Mouse (Mus musculus): ENCODE results near the gene Amz2. TPM values are rescaled to one million over a fixed set of nuclear protein-coding genes. Genes with fewer than 3 reads are reported as not detected.

Amz2 gene
- polyA plus RNA-seq, 1 experiment: 47.2 TPM

- H3K27ac ChIP-seq (ENCODE audit: insufficient read depth, low read depth, low read length): no peak within 1 kb of the TSS
- H3K4me1 ChIP-seq (ENCODE audit: control insufficient read depth, insufficient read depth, low read length): no peaks in the 10 kb centered on the region
- WGBS: 79% methylated on average over 6 of the region's 6 CpGs
- no peaks in the 10 kb centered on the region for H3K36me3 ChIP-seq (ENCODE audit: control insufficient read depth, insufficient read depth, low read length)
- no peak for TF ChIP-seq POLR2A (IDR thresholded peaks at IDR 0.05; ENCODE audit: low read depth, low read length)
- TF ChIP-seq CTCF (conservative IDR thresholded peaks at IDR 0.05; ENCODE audit: insufficient read depth, insufficient read length, low read depth, low read length): no peak
- no peak within 1 kb of the TSS for H3K4me3 ChIP-seq (ENCODE audit: insufficient read depth, low read depth, low read length)
- no peak for DNase-seq
- no peaks in the 10 kb centered on the region for H3K27me3 ChIP-seq (replicated peaks; ENCODE audit: control insufficient read depth, insufficient read depth, low read length)
These were observed 12.1 kb upstream of the Amz2 start, which contains the start of gene 9930022D16Rik for GRCm38 (mm10) chr11:109413617-109414016. Gene 9930022D16Rik, plus strand, starts transcription at chr11:109413917.

GRCm38 (mm10) chr11:109414802-109415201 lies 10.9 kb upstream of the Amz2 start:
- Histone ChIP-seq H3K4me1 (ENCODE audit: control insufficient read depth, insufficient read depth, low read length) (peaks cover 3% of the 10 kb centered on the region; the same call in 1 of the 2 replicates), H3K27ac (ENCODE audit: insufficient read depth, low read depth, low read length) (no peak overlapping the region), H3K27me3 (replicated peaks; ENCODE audit: control insufficient read depth, insufficient read depth, low read length) (no peaks in the 10 kb centered on the region), H3K4me3 (ENCODE audit: insufficient read depth, low read depth, low read length) (no peak overlapping the region), H3K36me3 (ENCODE audit: control insufficient read depth, insufficient read depth, low read length) (no peaks in the 10 kb centered on the region)
- TF ChIP-seq CTCF (conservative IDR thresholded peaks at IDR 0.05; ENCODE audit: insufficient read depth, insufficient read length, low read depth, low read length) (no peak), POLR2A (IDR thresholded peaks at IDR 0.05; ENCODE audit: low read depth, low read length) (no peak)
- 81% methylated on average over 5 of the region's 5 CpGs for WGBS
- DNase-seq: no peak

- H3K27ac ChIP-seq (ENCODE audit: insufficient read depth, low read depth, low read length): no peak overlapping the region
- peaks cover 3% of the 10 kb centered on the region; the same call in 1 of the 2 replicates for H3K4me1 ChIP-seq (ENCODE audit: control insufficient read depth, insufficient read depth, low read length)
- no peak overlapping the region for H3K4me3 ChIP-seq (ENCODE audit: insufficient read depth, low read depth, low read length)
- DNase-seq: no peak
- no peaks in the 10 kb centered on the region for H3K36me3 ChIP-seq (ENCODE audit: control insufficient read depth, insufficient read depth, low read length)
- TF ChIP-seq CTCF (conservative IDR thresholded peaks at IDR 0.05; ENCODE audit: insufficient read depth, insufficient read length, low read depth, low read length) (no peak), POLR2A (IDR thresholded peaks at IDR 0.05; ENCODE audit: low read depth, low read length) (no peak)
- no peaks in the 10 kb centered on the region for H3K27me3 ChIP-seq (replicated peaks; ENCODE audit: control insufficient read depth, insufficient read depth, low read length)
- 48% methylated on average over 8 of the region's 8 CpGs for whole genome bisulfite sequencing
These were observed 8.9 kb upstream of the Amz2 start for GRCm38 (mm10) chr11:109416709-109417420.

DNA sequence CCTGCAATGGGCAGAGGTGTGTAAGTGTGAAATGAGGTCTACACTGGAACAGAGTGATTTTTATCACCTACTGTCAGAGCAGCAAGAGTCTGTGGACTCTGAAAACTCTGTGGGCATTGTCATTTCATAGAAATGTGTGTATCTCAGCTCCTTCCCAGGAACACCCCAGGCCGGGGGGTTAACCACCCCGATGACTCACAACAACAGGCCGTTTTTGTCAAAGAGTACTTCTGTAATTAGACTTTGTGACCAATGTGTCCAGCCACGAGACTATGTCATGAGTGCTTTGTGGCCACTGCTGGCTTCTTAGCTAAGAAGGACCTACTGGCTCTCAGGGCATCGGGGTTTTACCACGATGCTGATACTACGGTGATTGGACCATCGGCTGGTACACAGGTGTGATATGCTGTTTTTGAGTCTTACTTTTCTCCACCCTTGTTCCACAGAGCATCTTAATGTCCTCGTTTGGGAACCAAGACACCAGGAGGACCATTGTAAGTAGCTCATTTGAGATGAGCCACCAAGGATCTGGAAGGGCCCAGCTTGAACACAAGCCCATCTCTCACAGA lies 8.2 kb upstream of the Amz2 start:
- WGBS: 75% methylated on average over 9 of the region's 9 CpGs
- Histone ChIP-seq H3K4me3 (ENCODE audit: insufficient read depth, low read depth, low read length) (no peak overlapping the region), H3K27ac (ENCODE audit: insufficient read depth, low read depth, low read length) (no peak overlapping the region), H3K4me1 (ENCODE audit: control insufficient read depth, insufficient read depth, low read length) (peaks cover 3% of the 10 kb centered on the region; the same call in 1 of the 2 replicates), H3K36me3 (ENCODE audit: control insufficient read depth, insufficient read depth, low read length) (no peaks in the 10 kb centered on the region), H3K27me3 (replicated peaks; ENCODE audit: control insufficient read depth, insufficient read depth, low read length) (no peaks in the 10 kb centered on the region)
- no peak for DNase-seq
- TF ChIP-seq CTCF (conservative IDR thresholded peaks at IDR 0.05; ENCODE audit: insufficient read depth, insufficient read length, low read depth, low read length) (no peak), POLR2A (IDR thresholded peaks at IDR 0.05; ENCODE audit: low read depth, low read length) (no peak)

- Histone ChIP-seq H3K27ac (ENCODE audit: insufficient read depth, low read depth, low read length) (no peak overlapping the region), H3K36me3 (ENCODE audit: control insufficient read depth, insufficient read depth, low read length) (no peaks in the 10 kb centered on the region), H3K27me3 (replicated peaks; ENCODE audit: control insufficient read depth, insufficient read depth, low read length) (no peaks in the 10 kb centered on the region), H3K4me3 (ENCODE audit: insufficient read depth, low read depth, low read length) (no peak overlapping the region), H3K4me1 (ENCODE audit: control insufficient read depth, insufficient read depth, low read length) (peaks cover 3% of the 10 kb centered on the region; the same call in 1 of the 2 replicates)
- no peak for TF ChIP-seq POLR2A (IDR thresholded peaks at IDR 0.05; ENCODE audit: low read depth, low read length)
- no peak for TF ChIP-seq CTCF (conservative IDR thresholded peaks at IDR 0.05; ENCODE audit: insufficient read depth, insufficient read length, low read depth, low read length)
- DNase-seq: peak; percentile 31
- WGBS: 32% methylated on average over 4 of the region's 4 CpGs
These were observed 6.3 kb upstream of the Amz2 start for GRCm38 (mm10) chr11:109419461-109419860.

DNA sequence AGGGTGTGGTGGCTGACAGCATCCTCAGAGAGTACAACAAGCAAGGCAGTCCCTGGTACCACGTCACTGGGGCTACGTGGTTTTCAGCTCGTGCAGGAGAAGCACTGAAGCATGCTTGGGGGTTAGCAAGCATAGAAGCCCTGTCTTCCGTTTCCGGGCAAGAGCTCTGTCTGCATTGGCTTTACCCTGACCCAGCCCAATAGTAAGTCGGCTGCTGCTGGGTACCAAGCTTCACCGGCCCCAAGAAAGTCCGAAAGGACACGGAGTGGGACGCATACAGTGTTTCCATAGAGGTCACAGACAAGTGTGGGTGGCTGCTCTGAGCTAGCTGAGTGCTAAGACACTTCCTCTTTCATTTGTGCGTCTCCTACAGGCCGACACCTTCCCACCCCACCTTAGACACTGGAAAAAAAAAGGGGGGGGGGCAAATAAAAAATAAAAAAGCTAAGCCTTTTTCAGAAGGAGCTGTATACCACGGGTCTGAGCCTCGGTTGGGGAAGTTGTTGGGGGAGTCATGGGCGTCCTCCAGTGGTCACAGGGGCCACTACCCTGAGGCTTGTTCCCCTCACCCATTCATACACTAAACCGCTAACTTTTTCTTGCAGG lies 5.7 kb upstream of the Amz2 start:
- no peak for DNase-seq
- H3K36me3 ChIP-seq (ENCODE audit: control insufficient read depth, insufficient read depth, low read length): no peaks in the 10 kb centered on the region
- WGBS: 32% methylated on average over 16 of the region's 16 CpGs

GRCm38 (mm10) chr11:109420567-109420962 lies 5.2 kb upstream of the Amz2 start:
- Histone ChIP-seq H3K27ac (ENCODE audit: insufficient read depth, low read depth, low read length) (no peak overlapping the region), H3K27me3 (replicated peaks; ENCODE audit: control insufficient read depth, insufficient read depth, low read length) (no peaks in the 10 kb centered on the region), H3K36me3 (ENCODE audit: control insufficient read depth, insufficient read depth, low read length) (no peaks in the 10 kb centered on the region), H3K4me1 (ENCODE audit: control insufficient read depth, insufficient read depth, low read length) (peaks cover 3% of the 10 kb centered on the region; the same call in 1 of the 2 replicates), H3K4me3 (ENCODE audit: insufficient read depth, low read depth, low read length) (no peak overlapping the region)
- DNase-seq: no peak
- 77% methylated on average over 14 of the region's 14 CpGs for WGBS
- TF ChIP-seq CTCF (conservative IDR thresholded peaks at IDR 0.05; ENCODE audit: insufficient read depth, insufficient read length, low read depth, low read length) (no peak), POLR2A (IDR thresholded peaks at IDR 0.05; ENCODE audit: low read depth, low read length) (no peak)

More for the DNA sequence above, 5.7 kb upstream of the Amz2 start:
- TF ChIP-seq POLR2A (IDR thresholded peaks at IDR 0.05; ENCODE audit: low read depth, low read length) (no peak), CTCF (conservative IDR thresholded peaks at IDR 0.05; ENCODE audit: insufficient read depth, insufficient read length, low read depth, low read length) (no peak)
- Histone ChIP-seq H3K27ac (ENCODE audit: insufficient read depth, low read depth, low read length) (no peak overlapping the region), H3K4me3 (ENCODE audit: insufficient read depth, low read depth, low read length) (no peak overlapping the region), H3K4me1 (ENCODE audit: control insufficient read depth, insufficient read depth, low read length) (peaks cover 3% of the 10 kb centered on the region; the same call in 1 of the 2 replicates), H3K27me3 (replicated peaks; ENCODE audit: control insufficient read depth, insufficient read depth, low read length) (no peaks in the 10 kb centered on the region)

Data from kidney, adult 2 months (tissue).